Mouse (Mus musculus): Measurements from ENCODE around the gene Plagl2. TPM values are rescaled to one million over a fixed set of nuclear protein-coding genes. Genes with fewer than 3 reads are reported as not detected.

Plagl2 gene
- polyA plus RNA-seq, 1 experiment: 13.2 TPM

GRCm38 (mm10) chr2:153211451-153211850, 29.8 kb downstream of the Plagl2 start:
- H3K9ac ChIP-seq (ENCODE audit: low read depth, poor library complexity, severe bottlenecking): no peak overlapping the region
- no peak overlapping the region for H3K27ac ChIP-seq (ENCODE audit: insufficient read depth, low read length)
- H3K4me1 ChIP-seq (ENCODE audit: control insufficient read depth, insufficient read depth, low read length): no peaks in the 10 kb centered on the region
- H3K36me3 ChIP-seq (ENCODE audit: control insufficient read depth, insufficient read depth, low read length, poor library complexity, severe bottlenecking): peaks cover 3% of the 10 kb centered on the region; the same call in 1 of the 2 replicates
- no peaks in the 10 kb centered on the region for H3K9me3 ChIP-seq (replicated peaks; ENCODE audit: control insufficient read depth, insufficient read depth, low read length, poor library complexity, severe bottlenecking)
- no peak overlapping the region for H3K4me3 ChIP-seq (ENCODE audit: low read depth, low read length)
- no peaks in the 10 kb centered on the region for H3K27me3 ChIP-seq (ENCODE audit: control insufficient read depth, insufficient read depth, low read length, poor library complexity, severe bottlenecking)
- TF ChIP-seq POLR2A (IDR thresholded peaks at IDR 0.05; ENCODE audit: insufficient read depth, low read length): no peak
- no peak for TF ChIP-seq CTCF (IDR thresholded peaks at IDR 0.05; ENCODE audit: low read depth, low read length)
- no peak for TF ChIP-seq EP300 (IDR thresholded peaks at IDR 0.05; ENCODE audit: insufficient read depth, low read depth, low read length)

- peaks cover 8% of the 10 kb centered on the region for H3K36me3 ChIP-seq (ENCODE audit: control insufficient read depth, insufficient read depth, low read length, poor library complexity, severe bottlenecking)
- H3K27ac ChIP-seq (ENCODE audit: insufficient read depth, low read length): no peak overlapping the region
- H3K9ac ChIP-seq (ENCODE audit: low read depth, poor library complexity, severe bottlenecking): no peak overlapping the region
- TF ChIP-seq CTCF (IDR thresholded peaks at IDR 0.05; ENCODE audit: low read depth, low read length) (no peak), POLR2A (IDR thresholded peaks at IDR 0.05; ENCODE audit: insufficient read depth, low read length) (no peak), EP300 (IDR thresholded peaks at IDR 0.05; ENCODE audit: insufficient read depth, low read depth, low read length) (no peak)
- no peaks in the 10 kb centered on the region for H3K4me1 ChIP-seq (ENCODE audit: control insufficient read depth, insufficient read depth, low read length)
- H3K27me3 ChIP-seq (ENCODE audit: control insufficient read depth, insufficient read depth, low read length, poor library complexity, severe bottlenecking): no peaks in the 10 kb centered on the region
- no peak overlapping the region for H3K4me3 ChIP-seq (ENCODE audit: low read depth, low read length)
- no peaks in the 10 kb centered on the region for H3K9me3 ChIP-seq (replicated peaks; ENCODE audit: control insufficient read depth, insufficient read depth, low read length, poor library complexity, severe bottlenecking)
Observed at GRCm38 (mm10) chr2:153209286-153209685, 31.9 kb downstream of the Plagl2 start.

GRCm38 (mm10) chr2:153208149-153208548, 33.1 kb downstream of the Plagl2 start:
- H3K9me3 ChIP-seq (replicated peaks; ENCODE audit: control insufficient read depth, insufficient read depth, low read length, poor library complexity, severe bottlenecking): no peaks in the 10 kb centered on the region
- H3K27ac ChIP-seq (ENCODE audit: insufficient read depth, low read length): no peak overlapping the region
- H3K9ac ChIP-seq (ENCODE audit: low read depth, poor library complexity, severe bottlenecking): no peak overlapping the region
- H3K4me3 ChIP-seq (ENCODE audit: low read depth, low read length): no peak overlapping the region
- no peaks in the 10 kb centered on the region for H3K4me1 ChIP-seq (ENCODE audit: control insufficient read depth, insufficient read depth, low read length)
- no peaks in the 10 kb centered on the region for H3K27me3 ChIP-seq (ENCODE audit: control insufficient read depth, insufficient read depth, low read length, poor library complexity, severe bottlenecking)
- TF ChIP-seq EP300 (IDR thresholded peaks at IDR 0.05; ENCODE audit: insufficient read depth, low read depth, low read length) (no peak), CTCF (IDR thresholded peaks at IDR 0.05; ENCODE audit: low read depth, low read length) (no peak), POLR2A (IDR thresholded peaks at IDR 0.05; ENCODE audit: insufficient read depth, low read length) (no peak)
- H3K36me3 ChIP-seq (ENCODE audit: control insufficient read depth, insufficient read depth, low read length, poor library complexity, severe bottlenecking): peaks cover 10% of the 10 kb centered on the region

- TF ChIP-seq EP300 (IDR thresholded peaks at IDR 0.05; ENCODE audit: insufficient read depth, low read depth, low read length) (no peak), CTCF (IDR thresholded peaks at IDR 0.05; ENCODE audit: low read depth, low read length) (no peak), POLR2A (IDR thresholded peaks at IDR 0.05; ENCODE audit: insufficient read depth, low read length) (no peak)
- H3K4me1 ChIP-seq (ENCODE audit: control insufficient read depth, insufficient read depth, low read length): no peaks in the 10 kb centered on the region
- H3K36me3 ChIP-seq (ENCODE audit: control insufficient read depth, insufficient read depth, low read length, poor library complexity, severe bottlenecking): peaks cover 18% of the 10 kb centered on the region
- no peak overlapping the region for H3K4me3 ChIP-seq (ENCODE audit: low read depth, low read length)
- H3K9ac ChIP-seq (ENCODE audit: low read depth, poor library complexity, severe bottlenecking): no peak overlapping the region
- no peaks in the 10 kb centered on the region for H3K9me3 ChIP-seq (replicated peaks; ENCODE audit: control insufficient read depth, insufficient read depth, low read length, poor library complexity, severe bottlenecking)
- no peaks in the 10 kb centered on the region for H3K27me3 ChIP-seq (ENCODE audit: control insufficient read depth, insufficient read depth, low read length, poor library complexity, severe bottlenecking)
- H3K27ac ChIP-seq (ENCODE audit: insufficient read depth, low read length): no peak overlapping the region
Observed at GRCm38 (mm10) chr2:153202766-153203165, 38.5 kb downstream of the Plagl2 start.

GRCm38 (mm10) chr2:153199114-153199513, 42.1 kb downstream of the Plagl2 start:
- Histone ChIP-seq H3K4me1 (ENCODE audit: control insufficient read depth, insufficient read depth, low read length) (no peaks in the 10 kb centered on the region), H3K27ac (ENCODE audit: insufficient read depth, low read length) (no peak overlapping the region), H3K9me3 (replicated peaks; ENCODE audit: control insufficient read depth, insufficient read depth, low read length, poor library complexity, severe bottlenecking) (no peaks in the 10 kb centered on the region), H3K27me3 (ENCODE audit: control insufficient read depth, insufficient read depth, low read length, poor library complexity, severe bottlenecking) (no peaks in the 10 kb centered on the region), H3K9ac (ENCODE audit: low read depth, poor library complexity, severe bottlenecking) (no peak overlapping the region), H3K36me3 (ENCODE audit: control insufficient read depth, insufficient read depth, low read length, poor library complexity, severe bottlenecking) (peaks cover 25% of the 10 kb centered on the region), H3K4me3 (ENCODE audit: low read depth, low read length) (no peak overlapping the region)
- TF ChIP-seq CTCF (IDR thresholded peaks at IDR 0.05; ENCODE audit: low read depth, low read length) (no peak), EP300 (IDR thresholded peaks at IDR 0.05; ENCODE audit: insufficient read depth, low read depth, low read length) (no peak), POLR2A (IDR thresholded peaks at IDR 0.05; ENCODE audit: insufficient read depth, low read length) (no peak)

- Histone ChIP-seq H3K9me3 (replicated peaks; ENCODE audit: control insufficient read depth, insufficient read depth, low read length, poor library complexity, severe bottlenecking) (no peaks in the 10 kb centered on the region), H3K4me1 (ENCODE audit: control insufficient read depth, insufficient read depth, low read length) (no peaks in the 10 kb centered on the region), H3K9ac (ENCODE audit: low read depth, poor library complexity, severe bottlenecking) (no peak overlapping the region), H3K36me3 (ENCODE audit: control insufficient read depth, insufficient read depth, low read length, poor library complexity, severe bottlenecking) (peaks cover 23% of the 10 kb centered on the region), H3K27ac (ENCODE audit: insufficient read depth, low read length) (no peak overlapping the region), H3K27me3 (ENCODE audit: control insufficient read depth, insufficient read depth, low read length, poor library complexity, severe bottlenecking) (no peaks in the 10 kb centered on the region), H3K4me3 (ENCODE audit: low read depth, low read length) (no peak overlapping the region)
- no peak for TF ChIP-seq CTCF (IDR thresholded peaks at IDR 0.05; ENCODE audit: low read depth, low read length)
Observed at GRCm38 (mm10) chr2:153198485-153198884, 42.7 kb downstream of the Plagl2 start.
